Mouse (Mus musculus) E14TG2a.4 (cell line): ENCODE data around the gene Ptx4.
A peak's percentile ranks its signal among the peaks of the same experiment; 100 is the strongest.

Experiments used
- H3K27me3 ChIP-seq: 2 replicates; pipeline ENCODE4 v1.6.1; 2014; ENCODE audit warnings: low read length, control low read depth; ENCODE audit not compliant: insufficient read depth
- H3K36me3 ChIP-seq: 2 replicates; pipeline ENCODE4 v1.6.1; 2014; ENCODE audit warnings: low read length, control low read depth; ENCODE audit not compliant: insufficient read depth
- H3K4me1 ChIP-seq: replicated peaks from 2 replicates; pipeline ENCODE4 v1.6.1; 2014; ENCODE audit warnings: low read depth, low read length, control low read depth
- H3K4me3 ChIP-seq: replicated peaks from 2 replicates; pipeline ENCODE4 v1.5.1; 2014; ENCODE audit warnings: mild to moderate bottlenecking, low read length
- H3K9me3 ChIP-seq: 2 replicates; pipeline ENCODE4 v1.6.1; 2014; ENCODE audit warnings: low read length, control low read depth
- CTCF ChIP-seq: conservative IDR thresholded peaks from 2 replicates; pipeline ENCODE4 v1.5.1; 2014; ENCODE audit warnings: low read length
- NANOG ChIP-seq: IDR thresholded peaks from 2 replicates; pipeline ENCODE4 v1.6.1; 2014; ENCODE audit warnings: borderline replicate concordance, low read length, mixed read lengths
- POU5F1 ChIP-seq: IDR thresholded peaks from 2 replicates; pipeline ENCODE4 v1.6.1; 2014; ENCODE audit warnings: low read length, borderline replicate concordance

Ptx4 gene

GRCm38 (mm10) chr17:25084835-25085385, 35.6 kb upstream of the Ptx4 start:
- peaks cover 13% of the 10 kb centered on the region for H3K36me3 ChIP-seq
- no peaks in the 10 kb centered on the region for H3K9me3 ChIP-seq
- no peaks in the 10 kb centered on the region for H3K27me3 ChIP-seq
- H3K4me3 ChIP-seq = no peak overlapping the region
- TF ChIP-seq CTCF = no peak
- TF ChIP-seq NANOG = no peak
- H3K4me1 ChIP-seq = peaks cover 25% of the 10 kb centered on the region

DNA sequence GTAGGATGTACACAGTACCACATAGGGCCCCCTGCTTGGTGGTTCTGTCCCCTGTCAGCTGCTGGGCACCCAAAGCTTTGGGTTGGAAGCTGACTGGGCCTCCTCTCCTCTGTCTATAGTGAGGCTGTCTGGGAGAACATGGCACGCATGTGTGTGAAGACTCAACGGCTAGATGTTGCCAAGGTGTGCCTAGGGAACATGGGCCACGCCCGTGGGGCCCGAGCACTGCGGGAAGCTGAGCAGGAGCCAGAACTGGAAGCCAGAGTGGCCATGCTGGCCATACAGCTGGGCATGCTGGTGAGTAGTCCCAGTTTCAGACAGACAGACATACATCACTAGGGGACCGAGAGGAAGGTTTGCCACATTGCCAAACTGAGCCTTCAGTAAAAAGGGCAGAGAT, 33.8 kb upstream of the Ptx4 start:
- no peaks in the 10 kb centered on the region for H3K27me3 ChIP-seq
- peaks cover 9% of the 10 kb centered on the region for H3K36me3 ChIP-seq
- no peaks in the 10 kb centered on the region for H3K9me3 ChIP-seq
- peaks cover 13% of the 10 kb centered on the region for H3K4me1 ChIP-seq
- no peak for TF ChIP-seq NANOG
- no peak for TF ChIP-seq CTCF
- TF ChIP-seq POU5F1 = no peak
- no peak overlapping the region for H3K4me3 ChIP-seq

DNA sequence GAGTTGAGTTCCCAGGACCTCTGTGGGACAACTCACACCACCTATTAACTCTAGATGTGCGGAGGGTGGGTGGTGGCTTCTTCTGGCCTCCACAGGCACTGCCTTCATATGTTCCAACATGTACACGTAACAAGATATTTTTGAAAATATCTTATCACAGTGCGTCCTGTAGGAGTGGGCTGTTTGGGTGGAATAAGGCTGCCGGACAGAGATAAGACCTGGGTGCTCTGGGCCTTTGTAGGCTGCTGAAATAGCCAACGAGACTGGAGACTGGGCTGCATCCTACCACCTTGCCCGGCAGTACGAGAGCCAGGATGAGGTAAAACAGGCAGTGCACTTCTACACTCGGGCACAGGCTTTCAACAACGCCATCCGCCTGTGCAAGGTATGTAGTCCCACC, 31.4 kb upstream of the Ptx4 start:
- Histone ChIP-seq H3K36me3 (peaks cover 23% of the 10 kb centered on the region), H3K4me3 (no peak overlapping the region), H3K27me3 (no peaks in the 10 kb centered on the region), H3K4me1 (peaks cover 10% of the 10 kb centered on the region), H3K9me3 (no peaks in the 10 kb centered on the region)
- TF ChIP-seq CTCF (peak; percentile 36), NANOG (no peak)

DNA sequence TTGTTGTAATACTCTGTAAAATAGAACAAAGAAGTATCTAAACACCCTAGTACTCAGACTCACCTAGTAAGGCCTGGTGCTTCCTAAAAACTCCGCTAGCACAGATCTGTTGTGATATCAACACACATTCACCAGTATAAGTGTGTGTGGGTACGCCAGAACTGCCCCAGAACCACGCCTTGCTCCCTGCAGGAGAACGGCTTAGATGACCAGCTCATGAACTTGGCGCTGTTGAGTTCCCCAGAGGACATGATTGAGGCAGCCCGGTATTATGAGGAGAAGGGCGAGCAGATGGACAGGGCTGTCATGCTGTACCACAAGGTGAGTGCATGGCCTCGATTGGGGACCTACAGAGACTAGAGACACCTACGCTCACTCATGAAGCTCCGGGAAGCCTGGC, 30.1 kb upstream of the Ptx4 start:
- TF ChIP-seq CTCF (no peak), NANOG (no peak), POU5F1 (no peak)
- Histone ChIP-seq H3K36me3 (peaks cover 29% of the 10 kb centered on the region), H3K4me3 (no peak overlapping the region), H3K4me1 (peaks cover 10% of the 10 kb centered on the region), H3K27me3 (no peaks in the 10 kb centered on the region), H3K9me3 (no peaks in the 10 kb centered on the region)

GRCm38 (mm10) chr17:25096221-25096620, 24.3 kb upstream of the Ptx4 start:
- H3K9me3 ChIP-seq = no peaks in the 10 kb centered on the region
- H3K36me3 ChIP-seq = peaks cover 58% of the 10 kb centered on the region
- no peaks in the 10 kb centered on the region for H3K27me3 ChIP-seq
- TF ChIP-seq CTCF (no peak), NANOG (no peak), POU5F1 (no peak)
- H3K4me1 ChIP-seq = no peaks in the 10 kb centered on the region
- H3K4me3 ChIP-seq = no peak overlapping the region

- H3K36me3 ChIP-seq = peaks cover 73% of the 10 kb centered on the region
- no peaks in the 10 kb centered on the region for H3K27me3 ChIP-seq
- H3K9me3 ChIP-seq = no peaks in the 10 kb centered on the region
- TF ChIP-seq CTCF (no peak), NANOG (no peak), POU5F1 (no peak)
- no peaks in the 10 kb centered on the region for H3K4me1 ChIP-seq
- H3K4me3 ChIP-seq = no peak overlapping the region
Observed at GRCm38 (mm10) chr17:25100052-25100451, 20.5 kb upstream of the Ptx4 start.

DNA sequence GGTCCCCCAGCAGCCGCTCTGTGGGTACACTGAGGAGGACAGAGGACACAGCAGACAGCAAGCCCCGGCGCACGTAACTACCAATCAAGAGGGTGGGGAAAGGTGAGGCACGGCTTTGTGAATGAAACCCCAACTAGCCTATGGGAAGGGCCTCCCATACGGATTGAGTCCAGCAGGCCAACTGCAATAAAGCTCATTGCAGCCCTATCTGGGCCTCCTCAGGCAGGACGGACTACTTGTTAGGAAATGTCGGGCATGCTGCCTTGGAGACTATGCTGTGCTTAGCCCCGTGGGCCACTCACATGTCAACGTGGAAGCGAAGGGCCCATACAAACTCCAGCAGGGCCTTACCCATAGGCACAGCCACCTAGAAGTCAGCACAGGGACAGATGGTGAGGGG, 19.2 kb upstream of the Ptx4 start:
- no peaks in the 10 kb centered on the region for H3K27me3 ChIP-seq
- no peak overlapping the region for H3K4me3 ChIP-seq
- H3K4me1 ChIP-seq = no peaks in the 10 kb centered on the region
- TF ChIP-seq POU5F1 (no peak), CTCF (no peak), NANOG (no peak)
- peaks cover 86% of the 10 kb centered on the region for H3K36me3 ChIP-seq
- no peaks in the 10 kb centered on the region for H3K9me3 ChIP-seq

GRCm38 (mm10) chr17:25107786-25108185, 12.8 kb upstream of the Ptx4 start:
- Histone ChIP-seq H3K4me3 (no peak overlapping the region), H3K9me3 (no peaks in the 10 kb centered on the region), H3K4me1 (no peaks in the 10 kb centered on the region), H3K27me3 (no peaks in the 10 kb centered on the region), H3K36me3 (peaks cover 95% of the 10 kb centered on the region)
- TF ChIP-seq NANOG (no peak), CTCF (no peak), POU5F1 (no peak)

DNA sequence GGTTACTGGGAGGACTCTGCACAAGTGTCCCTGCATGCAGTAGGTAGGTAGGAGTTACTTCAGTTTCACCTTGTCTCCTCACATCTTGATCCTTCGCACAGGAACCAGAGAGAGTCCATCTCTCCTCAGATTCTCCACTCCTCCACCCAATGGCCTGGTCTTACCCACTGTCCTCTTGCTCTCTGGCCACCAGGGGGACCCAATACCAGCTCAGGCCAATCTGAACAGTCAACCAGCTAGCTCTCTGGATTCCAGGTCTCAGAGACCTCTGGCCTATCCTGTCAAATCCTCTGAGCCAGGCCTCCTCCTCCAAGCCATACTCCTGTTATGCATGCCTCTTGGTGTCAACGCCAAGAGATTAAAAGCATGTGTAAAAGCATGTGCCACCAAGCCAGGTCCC, 11.0 kb upstream of the Ptx4 start:
- Histone ChIP-seq H3K36me3 (peaks cover 95% of the 10 kb centered on the region), H3K9me3 (no peaks in the 10 kb centered on the region), H3K4me1 (peaks cover under 1% of the 10 kb centered on the region), H3K27me3 (no peaks in the 10 kb centered on the region), H3K4me3 (no peak overlapping the region)
- TF ChIP-seq NANOG (no peak), CTCF (peak; percentile 29)
